17 mouse cellular contexts compared by ENCODE assay signal in genomic region chr1:170134264-170134663, GRCm38 (mm10). TPM values are rescaled to one million over a fixed set of nuclear protein-coding genes. Genes with fewer than 3 reads are reported as not detected.
"Had no signal": no experiment of that assay in that cellular context is flagged by ENCODE, and none has a peak within 500 bp of the region (broad histone marks: within the 10 kb centered on the region; RNA-seq: fewer than 3 reads in every experiment).

No protein-coding gene starts in this region.

- H3K27ac ChIP-seq: neural tube, embryonic 13.5 days; neural tube, embryonic 15.5 days; stomach, embryonic 15.5 days; stomach, postnatal 0 days had no signal

- H3K9me3 ChIP-seq: neural tube, embryonic 13.5 days; neural tube, embryonic 15.5 days; stomach, embryonic 15.5 days had no signal

- H3K9ac ChIP-seq: neural tube, embryonic 13.5 days; neural tube, embryonic 15.5 days; stomach, embryonic 15.5 days had no signal

- H3K4me1 ChIP-seq: neural tube, embryonic 13.5 days; neural tube, embryonic 15.5 days; stomach, embryonic 15.5 days had no signal

- H3K27me3 ChIP-seq: neural tube, embryonic 13.5 days; neural tube, embryonic 15.5 days; stomach, embryonic 15.5 days had no signal

- DNase-seq: retina, postnatal 1 day; right cerebral cortex, adult 18-20 months; right cerebral cortex, postnatal 14 days; right cerebral cortex, postnatal 25 days; right cerebral cortex, postnatal 4 days; spleen, adult 18-20 months; thymus, adult 18-20 months; thymus, adult 2 months; thymus, postnatal 14 days; thymus, postnatal 25 days; thymus, postnatal 36 days; thymus, postnatal 4 days had no signal

- H3K4me3 ChIP-seq: neural tube, embryonic 13.5 days; neural tube, embryonic 15.5 days; stomach, embryonic 15.5 days had no signal

- H3K4me2 ChIP-seq: neural tube, embryonic 13.5 days; neural tube, embryonic 15.5 days; stomach, embryonic 15.5 days had no signal

- H3K36me3 ChIP-seq: neural tube, embryonic 13.5 days; neural tube, embryonic 15.5 days; stomach, embryonic 15.5 days had no signal

RNA-seq across cellular contexts. Expression of gene Ddr2, which starts 23.7 kb away (rescaled TPM):
- total RNA-seq: neutrophil, adult 5-6 weeks had no signal
